Mouse (Mus musculus): ENCODE data around the gene Pygo2.

DNA sequence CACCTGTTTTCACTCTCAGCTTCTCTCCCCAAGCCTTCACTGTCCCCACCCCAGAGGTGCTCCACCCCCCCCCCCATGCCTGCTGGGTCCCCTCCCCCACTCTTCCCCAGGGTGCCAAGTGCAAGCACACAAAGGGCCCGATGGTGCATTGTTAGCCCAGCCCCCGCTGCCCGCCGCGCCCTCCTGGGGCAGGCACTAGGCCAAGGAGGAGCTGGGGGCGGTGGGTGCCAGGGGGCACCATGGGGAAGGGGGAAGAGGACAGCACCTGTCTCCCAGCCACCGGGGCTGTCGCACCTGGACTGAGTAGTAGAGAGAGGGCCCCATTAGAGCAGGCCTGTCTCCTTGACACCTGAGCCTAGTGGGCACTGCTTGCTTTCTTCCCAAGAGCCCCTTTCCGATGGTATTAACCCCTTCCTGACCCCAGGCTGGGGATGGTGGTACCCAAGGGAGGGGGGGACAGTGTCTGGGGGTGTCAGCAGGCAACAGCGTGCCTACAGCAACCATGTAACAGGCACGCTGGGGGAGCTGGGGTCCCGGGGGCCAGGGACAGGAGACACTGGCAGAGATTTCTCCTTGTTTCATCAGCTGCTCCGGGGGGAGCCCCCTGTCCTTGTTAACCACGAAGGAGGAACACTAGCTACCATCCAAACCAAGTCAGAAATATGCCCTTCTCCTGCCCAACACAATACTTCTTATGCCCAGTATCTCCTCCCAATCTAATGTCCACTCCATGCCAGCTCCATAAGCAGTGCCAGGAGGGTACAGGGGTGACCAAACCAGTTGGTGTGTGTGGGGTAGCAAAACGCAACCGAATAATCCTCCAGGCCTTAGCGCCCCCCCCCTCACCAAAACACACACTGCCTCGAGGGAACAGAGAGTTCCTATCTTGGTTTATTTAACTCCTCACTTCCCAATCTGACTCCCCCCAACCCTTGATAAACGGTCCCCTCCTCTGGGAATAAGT, 39.0 kb upstream of the Pygo2 start:
- TF ChIP-seq CTCF (IDR thresholded peaks at IDR 0.05; ENCODE audit: extremely low read depth, insufficient read depth, insufficient read length, insufficient replicate concordance) (no peak), POLR2A (IDR thresholded peaks at IDR 0.05; ENCODE audit: low read depth, low read length) (no peak)
